Mouse (Mus musculus): ENCODE results near the gene Gxylt2. TPM values are rescaled to one million over a fixed set of nuclear protein-coding genes. Genes with fewer than 3 reads are reported as not detected.

Gxylt2 gene
- polyA plus RNA-seq, 1 experiment from 2014 or later = 0.98 TPM

- Histone ChIP-seq H3K27me3 (no peaks in the 10 kb centered on the region), H3K27ac (no peak overlapping the region), H3K4me3 (replicated peaks) (no peak overlapping the region), H3K9me3 (no peaks in the 10 kb centered on the region; the same call in 1 of the 2 replicates), H3K4me2 (replicated peaks) (no peak overlapping the region), H3K4me1 (replicated peaks) (peaks cover 5% of the 10 kb centered on the region), H3K36me3 (no peaks in the 10 kb centered on the region), H3K9ac (replicated peaks) (no peak overlapping the region)
- WGBS = 92% methylated on average over 6 of the region's 6 CpGs
- no peak for ATAC-seq
Observed at GRCm38 (mm10) chr6:100781644-100782043, 77.1 kb downstream of the Gxylt2 start.

DNA sequence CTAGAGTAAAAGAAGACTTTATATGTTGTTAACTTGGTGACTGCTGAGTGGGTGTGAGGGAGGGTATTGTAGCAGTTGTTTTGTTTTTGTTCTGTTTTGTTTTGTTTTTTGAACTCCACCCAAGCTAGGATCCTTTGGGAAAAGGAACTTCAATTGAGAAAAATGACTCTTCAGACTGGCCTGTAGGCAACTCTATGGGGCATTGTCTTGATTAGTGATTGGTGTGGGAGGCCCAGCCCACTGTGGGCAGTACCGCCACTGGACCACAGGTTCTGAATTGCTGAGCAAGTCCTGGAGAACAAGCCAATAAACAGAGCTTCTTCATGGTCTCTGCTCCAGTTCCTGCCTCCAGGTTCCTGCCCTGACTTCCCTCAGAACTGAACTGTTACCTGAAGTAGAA is 83.2 kb downstream of the Gxylt2 start:
- no peaks in the 10 kb centered on the region for H3K36me3 ChIP-seq
- WGBS = 92% methylated on average over 1 of the region's 1 CpGs

DNA sequence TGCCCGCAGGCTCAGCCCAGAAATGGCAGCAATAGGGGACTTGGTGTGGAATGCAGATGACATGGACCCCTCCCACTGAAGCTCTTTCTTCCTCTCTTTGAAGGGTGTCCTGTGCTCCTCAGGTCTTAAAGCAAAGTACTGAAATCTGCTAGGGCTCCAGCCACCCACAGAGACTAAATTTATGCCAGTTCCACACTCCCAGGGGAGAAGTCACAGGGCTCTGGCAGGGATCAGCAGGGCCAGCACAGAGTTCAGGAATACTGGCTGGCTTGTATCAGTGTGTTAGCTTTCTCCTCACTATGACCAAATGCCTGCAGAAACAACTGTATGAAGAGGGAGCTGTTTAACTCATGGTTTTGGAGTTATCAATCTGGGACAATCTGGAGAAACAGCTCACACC is 84.6 kb downstream of the Gxylt2 start:
- no peaks in the 10 kb centered on the region for H3K27me3 ChIP-seq
- H3K4me1 ChIP-seq (replicated peaks) = no peaks in the 10 kb centered on the region
- H3K9me3 ChIP-seq = no peaks in the 10 kb centered on the region
- no peaks in the 10 kb centered on the region for H3K36me3 ChIP-seq
- 84% methylated on average over 1 of the region's 1 CpGs for WGBS
- no peak overlapping the region for H3K4me2 ChIP-seq (replicated peaks)
- ATAC-seq = no peak
- no peak overlapping the region for H3K27ac ChIP-seq
- H3K4me3 ChIP-seq (replicated peaks) = no peak overlapping the region
- no peak overlapping the region for H3K9ac ChIP-seq (replicated peaks)

More for the DNA sequence above, 83.2 kb downstream of the Gxylt2 start:
- Histone ChIP-seq H3K27ac (no peak overlapping the region), H3K9ac (replicated peaks) (no peak overlapping the region), H3K4me2 (replicated peaks) (no peak overlapping the region), H3K27me3 (no peaks in the 10 kb centered on the region), H3K9me3 (no peaks in the 10 kb centered on the region; the same call in 1 of the 2 replicates), H3K4me1 (replicated peaks) (no peaks in the 10 kb centered on the region), H3K4me3 (replicated peaks) (no peak overlapping the region)
- no peak for ATAC-seq

DNA sequence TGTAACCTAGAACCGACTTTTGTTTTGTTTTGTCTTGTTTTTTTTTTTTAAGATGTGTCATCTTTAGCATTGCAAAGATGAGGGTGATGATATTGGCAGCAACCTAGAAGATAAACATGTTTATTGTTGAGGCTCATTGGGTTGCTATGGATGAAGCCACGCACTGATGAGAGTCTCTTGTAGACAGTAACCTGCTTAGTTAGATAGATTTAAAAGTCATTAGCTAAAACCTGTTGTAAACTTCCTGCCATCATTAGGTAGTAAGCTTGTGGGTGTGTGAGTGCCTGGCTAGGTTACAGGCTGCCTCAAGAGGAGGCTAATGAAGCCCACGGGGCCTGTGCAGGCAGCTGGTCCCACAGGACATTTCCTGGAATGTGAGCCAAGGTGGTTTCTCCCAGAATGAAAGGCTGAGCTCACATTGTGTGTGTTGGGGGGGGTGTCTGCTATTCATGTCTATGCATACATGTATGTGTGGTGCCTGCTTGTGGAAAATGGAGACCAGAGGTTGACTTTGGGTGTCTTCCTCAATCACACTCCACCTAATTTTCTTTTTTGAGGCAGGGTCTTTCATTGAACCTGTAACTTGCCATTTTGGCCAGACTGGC is 87.6 kb downstream of the Gxylt2 start:
- ATAC-seq = no peak
- no peak overlapping the region for H3K27ac ChIP-seq
- no peaks in the 10 kb centered on the region for H3K36me3 ChIP-seq
- 89% methylated on average over 3 of the region's 3 CpGs for WGBS
- H3K9ac ChIP-seq (replicated peaks) = no peak overlapping the region
- no peak overlapping the region for H3K4me3 ChIP-seq (replicated peaks)
- H3K9me3 ChIP-seq = no peaks in the 10 kb centered on the region
- H3K27me3 ChIP-seq = no peaks in the 10 kb centered on the region
- H3K4me1 ChIP-seq (replicated peaks) = no peaks in the 10 kb centered on the region
- no peak overlapping the region for H3K4me2 ChIP-seq (replicated peaks)

DNA sequence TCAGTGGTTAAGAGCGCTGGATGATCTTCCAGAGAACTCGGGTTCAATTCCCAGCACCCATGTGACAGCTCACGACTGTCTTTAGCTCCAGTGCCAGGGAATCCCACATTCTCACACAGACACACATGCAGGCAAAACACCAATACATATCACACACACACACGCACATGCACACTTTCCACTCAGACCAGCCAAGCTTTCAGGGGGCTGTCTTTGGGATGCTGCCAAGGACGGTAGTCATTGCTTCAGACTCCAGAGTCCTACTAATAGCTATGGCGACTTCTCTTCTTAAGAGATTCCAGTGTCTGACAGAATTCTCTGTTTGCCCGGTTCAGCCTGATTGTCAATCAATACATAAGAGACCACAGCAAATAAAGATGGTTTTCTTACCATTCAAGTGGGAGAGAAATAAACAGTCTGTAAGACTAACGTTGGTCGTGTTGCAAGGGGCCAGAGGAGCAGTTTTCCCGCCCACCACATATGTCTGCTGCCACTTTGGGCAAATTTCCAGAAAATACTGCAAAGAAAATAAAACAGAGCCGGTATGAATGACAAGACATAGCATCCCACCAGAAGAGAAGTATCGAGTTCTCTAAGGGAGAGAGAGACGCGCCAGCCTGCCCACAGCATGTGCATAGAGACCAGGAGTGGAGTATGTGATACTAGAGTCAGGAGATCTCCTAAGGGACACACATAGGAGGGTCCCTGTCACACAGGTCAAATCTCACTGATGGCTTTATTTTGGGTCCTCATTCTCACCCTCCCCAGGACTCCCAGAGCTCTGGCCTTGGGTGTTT is 88.6 kb downstream of the Gxylt2 start:
- Histone ChIP-seq H3K4me1 (replicated peaks) (no peaks in the 10 kb centered on the region), H3K4me3 (replicated peaks) (no peak overlapping the region), H3K4me2 (replicated peaks) (no peak overlapping the region), H3K27ac (no peak overlapping the region), H3K9me3 (no peaks in the 10 kb centered on the region), H3K36me3 (no peaks in the 10 kb centered on the region), H3K27me3 (no peaks in the 10 kb centered on the region), H3K9ac (replicated peaks) (no peak overlapping the region)
- no peak for ATAC-seq
- 82% methylated on average over 14 of the region's 14 CpGs for WGBS

DNA sequence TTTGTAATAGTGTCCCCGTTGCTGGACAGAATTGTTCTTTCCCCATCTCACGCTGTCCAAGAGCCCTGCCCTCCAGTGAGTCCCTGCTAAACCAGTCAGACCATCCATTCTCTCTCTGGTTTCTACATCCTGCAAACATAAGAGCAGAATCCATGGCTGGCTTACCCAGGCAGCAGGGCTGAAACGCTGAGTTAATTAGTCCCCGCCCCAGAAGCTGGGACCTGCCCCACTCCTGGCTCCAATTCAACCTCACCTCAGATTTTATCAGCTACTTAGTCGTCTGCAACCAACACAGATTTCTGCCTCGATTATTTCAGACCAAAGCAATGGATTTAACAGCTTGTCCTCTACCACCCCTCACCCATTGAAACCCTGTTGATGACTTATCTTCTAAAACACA is 91.3 kb downstream of the Gxylt2 start:
- H3K4me1 ChIP-seq (replicated peaks) = no peaks in the 10 kb centered on the region
- 62% methylated on average over 6 of the region's 6 CpGs for WGBS
- H3K27me3 ChIP-seq = no peaks in the 10 kb centered on the region
- no peak for ATAC-seq
- no peak overlapping the region for H3K9ac ChIP-seq (replicated peaks)
- H3K4me2 ChIP-seq (replicated peaks) = no peak overlapping the region
- H3K27ac ChIP-seq = no peak overlapping the region
- H3K36me3 ChIP-seq = no peaks in the 10 kb centered on the region
- H3K9me3 ChIP-seq = no peaks in the 10 kb centered on the region
- no peak overlapping the region for H3K4me3 ChIP-seq (replicated peaks)

GRCm38 (mm10) chr6:100799290-100799689 is 94.8 kb downstream of the Gxylt2 start:
- Histone ChIP-seq H3K27me3 (no peaks in the 10 kb centered on the region), H3K4me2 (replicated peaks) (no peak overlapping the region), H3K9me3 (no peaks in the 10 kb centered on the region), H3K27ac (no peak overlapping the region), H3K36me3 (no peaks in the 10 kb centered on the region), H3K4me1 (replicated peaks) (no peaks in the 10 kb centered on the region), H3K9ac (replicated peaks) (no peak overlapping the region), H3K4me3 (replicated peaks) (no peak overlapping the region)
- 94% methylated on average over 6 of the region's 6 CpGs for WGBS
- no peak for ATAC-seq

GRCm38 (mm10) chr6:100799766-100800165 is 95.2 kb downstream of the Gxylt2 start:
- Histone ChIP-seq H3K9ac (replicated peaks) (no peak overlapping the region), H3K4me1 (replicated peaks) (no peaks in the 10 kb centered on the region), H3K27me3 (no peaks in the 10 kb centered on the region), H3K9me3 (no peaks in the 10 kb centered on the region), H3K4me3 (replicated peaks) (no peak overlapping the region), H3K27ac (no peak overlapping the region), H3K4me2 (replicated peaks) (no peak overlapping the region), H3K36me3 (no peaks in the 10 kb centered on the region)
- 92% methylated on average over 4 of the region's 4 CpGs for WGBS
- ATAC-seq = no peak

- Histone ChIP-seq H3K36me3 (no peaks in the 10 kb centered on the region), H3K27me3 (no peaks in the 10 kb centered on the region), H3K4me3 (replicated peaks) (no peak overlapping the region), H3K4me2 (replicated peaks) (no peak overlapping the region), H3K9me3 (no peaks in the 10 kb centered on the region), H3K4me1 (replicated peaks) (no peaks in the 10 kb centered on the region), H3K9ac (replicated peaks) (no peak overlapping the region), H3K27ac (no peak overlapping the region)
- 75% methylated on average over 10 of the region's 10 CpGs for WGBS
- no peak for ATAC-seq
Observed at GRCm38 (mm10) chr6:100800497-100800955, 96.0 kb downstream of the Gxylt2 start.

DNA sequence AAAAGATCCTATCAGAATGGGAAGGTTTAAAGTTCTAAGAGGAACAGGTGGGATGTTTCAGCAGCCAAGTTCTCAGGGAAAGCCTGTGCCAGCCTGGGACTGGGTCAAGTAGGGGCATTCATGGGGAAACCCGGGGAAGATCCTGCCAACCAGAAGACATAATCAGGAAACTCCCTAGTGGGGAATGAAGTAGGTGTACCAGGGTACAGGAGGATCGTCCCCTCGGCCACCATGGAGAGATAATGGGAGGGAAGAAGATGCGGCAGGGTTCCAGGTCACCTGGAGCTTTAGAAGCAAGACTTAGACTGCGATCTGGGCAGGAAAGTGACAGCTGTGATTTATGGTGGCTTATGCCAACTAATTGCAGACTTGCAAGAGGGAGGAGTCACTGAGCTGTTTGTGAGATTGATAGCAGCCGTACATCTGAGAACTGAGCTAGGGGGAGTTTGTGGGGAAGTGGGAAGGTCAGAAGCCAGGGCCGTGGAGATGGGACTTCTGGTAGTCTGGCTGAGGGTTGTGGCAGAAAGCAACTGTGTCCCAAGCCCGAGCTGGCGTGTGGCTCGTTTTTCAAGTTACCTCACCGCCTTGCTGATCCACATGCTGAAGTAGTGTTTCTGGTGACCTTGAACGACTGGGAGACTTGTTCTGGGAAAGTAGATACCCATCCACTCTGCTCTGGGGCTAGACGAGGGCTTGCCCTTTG is 98.0 kb downstream of the Gxylt2 start:
- WGBS = 83% methylated on average over 13 of the region's 13 CpGs
- no peak for ATAC-seq
- no peaks in the 10 kb centered on the region for H3K4me1 ChIP-seq (replicated peaks)
- no peaks in the 10 kb centered on the region for H3K36me3 ChIP-seq
- H3K4me3 ChIP-seq (replicated peaks) = no peak overlapping the region
- no peak overlapping the region for H3K27ac ChIP-seq
- H3K9me3 ChIP-seq = no peaks in the 10 kb centered on the region
- no peaks in the 10 kb centered on the region for H3K27me3 ChIP-seq
- no peak overlapping the region for H3K4me2 ChIP-seq (replicated peaks)
- no peak overlapping the region for H3K9ac ChIP-seq (replicated peaks)

DNA sequence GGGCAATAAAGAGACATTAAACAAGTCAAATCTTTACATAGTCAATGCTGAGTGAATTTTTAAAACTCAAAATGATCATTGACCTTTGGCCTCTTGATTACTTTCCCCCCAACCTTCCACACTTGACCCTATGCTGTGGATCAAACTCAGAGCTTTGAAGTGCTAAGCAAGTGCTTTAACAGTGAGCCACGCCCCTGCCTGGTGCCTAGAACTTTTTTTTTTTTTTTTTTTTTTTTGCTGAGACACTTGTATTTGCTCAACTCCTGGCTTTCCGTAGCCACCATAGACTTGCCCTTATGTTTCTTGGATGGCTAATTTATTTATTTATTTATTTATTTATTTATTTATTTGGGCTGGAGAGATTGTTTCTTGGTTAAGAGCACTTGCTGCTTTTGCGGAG is 98.7 kb downstream of the Gxylt2 start:
- H3K9me3 ChIP-seq = no peaks in the 10 kb centered on the region
- no peak overlapping the region for H3K9ac ChIP-seq (replicated peaks)
- no peak for ATAC-seq
- no peaks in the 10 kb centered on the region for H3K36me3 ChIP-seq
- no peak overlapping the region for H3K4me3 ChIP-seq (replicated peaks)
- H3K4me2 ChIP-seq (replicated peaks) = no peak overlapping the region
- no peak overlapping the region for H3K27ac ChIP-seq
- no peaks in the 10 kb centered on the region for H3K27me3 ChIP-seq
- WGBS = 100% methylated on average over 3 of the region's 3 CpGs
- H3K4me1 ChIP-seq (replicated peaks) = no peaks in the 10 kb centered on the region

DNA sequence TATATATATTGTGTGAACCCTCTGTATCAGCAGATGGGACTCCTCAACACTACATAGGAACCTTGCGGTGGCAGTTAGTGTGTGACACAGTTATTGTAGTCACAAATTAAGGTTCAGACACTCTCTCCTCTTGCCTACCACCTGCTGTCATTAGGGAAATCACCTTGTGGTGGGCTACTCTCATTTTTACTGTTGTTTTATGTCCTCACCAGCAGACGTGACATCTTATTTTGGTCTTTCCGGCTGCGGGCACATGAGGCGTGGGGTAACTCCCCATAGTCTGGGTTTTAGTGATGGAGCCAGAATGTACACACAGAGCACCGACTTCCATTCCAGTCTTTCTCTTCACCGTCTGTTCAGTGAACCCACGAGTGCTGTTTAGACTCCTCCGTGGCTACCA is 102.7 kb downstream of the Gxylt2 start:
- no peak overlapping the region for H3K9ac ChIP-seq (replicated peaks)
- WGBS = 95% methylated on average over 9 of the region's 9 CpGs
- no peak for ATAC-seq

More for the DNA sequence above, 102.7 kb downstream of the Gxylt2 start:
- Histone ChIP-seq H3K27ac (no peak overlapping the region), H3K4me1 (replicated peaks) (no peaks in the 10 kb centered on the region), H3K36me3 (no peaks in the 10 kb centered on the region), H3K27me3 (no peaks in the 10 kb centered on the region), H3K4me2 (replicated peaks) (no peak overlapping the region), H3K4me3 (replicated peaks) (no peak overlapping the region), H3K9me3 (no peaks in the 10 kb centered on the region)

Data from midbrain, embryonic 13.5 days (tissue).